Mouse (Mus musculus) G1E (cell line): Measurements from ENCODE around the gene Pik3r1. TPM values are rescaled to one million over a fixed set of nuclear protein-coding genes. Genes with fewer than 3 reads are reported as not detected.

Experiments
- ATAC-seq: 2 replicates; pipeline ENCODE4 v1.8.0; 2016; ENCODE audit warnings: mild to moderate bottlenecking; ENCODE audit not compliant: insufficient number of reproducible peaks, poor library complexity, low FRiP score, severe bottlenecking; ENCODE audit errors: extremely low read depth
- DNase-seq: peaks from one replicate; pipeline ENCODE4 v3.0.0; 2012; ENCODE audit warnings: low spot score
- H3K27me3 ChIP-seq: 2 replicates; pipeline ENCODE4 v1.6.1; 2012; ENCODE audit warnings: mild to moderate bottlenecking, low read length, inconsistent platforms; ENCODE audit not compliant: insufficient read depth
- H3K36me3 ChIP-seq: replicated peaks from 2 replicates; pipeline ENCODE3; 2012; ENCODE audit warnings: mild to moderate bottlenecking, inconsistent platforms
- H3K4me1 ChIP-seq: 2 replicates; pipeline ENCODE4 v1.6.1; 2012; ENCODE audit warnings: low read depth, low read length, inconsistent platforms, mixed read lengths; ENCODE audit not compliant: insufficient read depth
- H3K4me3 ChIP-seq: 2 replicates; pipeline ENCODE4 v1.5.1; 2012; ENCODE audit warnings: low read depth, mild to moderate bottlenecking, inconsistent platforms, low read length, moderate library complexity, mixed read lengths
- H3K9me3 ChIP-seq: replicated peaks from 2 replicates; pipeline ENCODE4 v1.6.1; 2012; ENCODE audit warnings: inconsistent platforms
- CTCF ChIP-seq: IDR thresholded peaks from 2 replicates; pipeline ENCODE4 v1.5.1; 2012; ENCODE audit warnings: low read depth, low read length, inconsistent platforms, mixed read lengths
- GATA1 ChIP-seq: IDR thresholded peaks from 2 replicates; pipeline ENCODE4 v1.6.1; 2012; ENCODE audit warnings: borderline replicate concordance, low read length, inconsistent platforms, mixed read lengths
- GATA2 ChIP-seq: IDR thresholded peaks from 2 replicates; pipeline ENCODE4 v1.6.1; 2012; ENCODE audit warnings: low read depth, low read length, inconsistent platforms, borderline replicate concordance
- POLR2AphosphoS5 ChIP-seq: IDR thresholded peaks from 2 replicates; pipeline ENCODE4 v1.6.1; 2012; ENCODE audit warnings: low read depth, low read length, inconsistent platforms; ENCODE audit not compliant: insufficient replicate concordance
- TAL1 ChIP-seq: conservative IDR thresholded peaks from 2 replicates; pipeline ENCODE4 v1.6.1; 2012; ENCODE audit warnings: low read depth, low read length, inconsistent platforms, mixed read lengths
- polyA plus RNA-seq: library from polyadenylated mRNA; stranded (reverse); fragments of >175 nt; gene quantifications from 2 replicates; pipeline ENCODE4 v1.2.3, GENCODE M21; 2012
- total RNA-seq, 2 experiments: library from RNA; stranded (forward) in 1 of 2; stranded (reverse) in 1 of 2; fragments of 200-1000 nt in 1 of 2; fragments of >200 nt in 1 of 2; fragmentation: Nextera tagmentation in 1 of 2; gene quantifications; 2 replicates each; pipeline ENCODE4 v1.2.3; 2014 to 2017

Gene Pik3r1
- total and polyA plus RNA-seq, 3 experiments: 9.3 to 150 (median 111) TPM

DNA sequence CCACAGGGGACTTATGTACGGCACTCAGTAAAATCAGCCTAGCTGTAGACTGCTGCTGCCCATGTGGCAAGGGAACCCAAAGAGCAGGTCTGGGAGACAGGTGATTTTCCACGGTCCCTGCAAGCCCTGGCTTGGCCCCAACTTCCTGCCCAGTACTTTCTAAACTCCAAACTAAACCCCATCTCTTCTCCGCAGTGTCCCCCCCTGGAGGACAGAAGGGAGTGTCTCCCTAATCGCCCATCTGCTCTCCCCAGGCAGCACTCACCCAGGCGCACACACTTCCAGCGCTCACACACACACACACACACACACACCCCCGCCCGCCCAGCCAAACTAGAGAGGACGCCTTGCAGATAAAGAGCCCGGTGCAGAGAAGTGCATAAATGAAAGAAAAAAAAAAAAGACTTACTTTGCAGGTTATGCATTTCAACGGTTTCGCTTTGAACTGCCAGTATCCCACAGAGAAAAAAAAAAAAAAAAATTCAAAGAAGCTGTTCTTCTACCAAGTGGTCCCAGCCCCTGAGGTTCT, 74.0 kb downstream of the Pik3r1 start:
- Histone ChIP-seq H3K27me3 (no peaks in the 10 kb centered on the region), H3K4me1 (peaks cover 64% of the 10 kb centered on the region), H3K9me3 (no peaks in the 10 kb centered on the region), H3K4me3 (peak overlapping the region; percentile 70), H3K36me3 (peaks cover 44% of the 10 kb centered on the region)
- DNase-seq (peak; percentile 63), ATAC-seq (peak; percentile 76)
- TF ChIP-seq GATA2 (no peak), TAL1 (no peak), GATA1 (no peak), POLR2AphosphoS5 (no peak), CTCF (no peak)

DNA sequence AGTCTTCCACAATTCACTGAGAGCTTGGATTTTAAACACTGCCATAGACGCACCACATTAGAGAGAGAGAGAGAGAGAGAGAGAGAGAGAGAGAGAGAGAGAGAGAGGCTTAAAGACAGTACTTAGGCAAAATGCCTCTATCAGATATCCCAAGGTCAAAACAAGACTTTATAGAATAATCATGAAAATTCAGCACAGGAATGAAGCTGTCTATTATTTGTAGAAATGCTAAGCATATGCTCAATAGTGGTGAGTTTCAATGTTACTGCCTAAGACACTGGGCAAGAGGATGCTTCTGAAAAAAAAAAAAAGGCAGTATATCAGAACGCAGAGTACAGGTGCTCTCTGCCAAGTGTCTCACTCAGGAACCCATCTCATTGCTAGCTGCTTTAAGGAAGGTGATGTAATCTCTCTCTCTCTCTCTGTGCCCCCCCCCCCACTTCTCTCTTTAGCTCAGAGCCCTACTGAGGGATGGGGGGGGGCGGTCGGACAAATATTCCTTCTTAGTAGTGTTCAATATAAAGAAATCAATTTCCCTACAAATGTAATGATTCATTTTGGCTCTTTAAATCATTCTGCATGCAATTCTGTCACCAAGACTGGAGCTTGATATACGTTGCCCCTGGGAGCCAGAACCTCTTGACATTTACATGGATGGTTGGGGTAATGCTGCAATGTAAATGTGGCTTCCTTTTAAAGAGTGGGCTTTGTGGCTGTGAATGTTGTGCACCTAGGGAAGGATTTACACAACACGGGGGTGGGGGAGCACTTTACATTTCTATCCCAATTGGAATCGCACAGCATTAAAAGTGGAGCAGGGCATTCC, 74.9 kb downstream of the Pik3r1 start:
- no peak for ATAC-seq
- H3K4me3 ChIP-seq: peak overlapping the region; percentile 35; the same call in 1 of the 2 replicates
- H3K4me1 ChIP-seq: peaks cover 62% of the 10 kb centered on the region

DNA sequence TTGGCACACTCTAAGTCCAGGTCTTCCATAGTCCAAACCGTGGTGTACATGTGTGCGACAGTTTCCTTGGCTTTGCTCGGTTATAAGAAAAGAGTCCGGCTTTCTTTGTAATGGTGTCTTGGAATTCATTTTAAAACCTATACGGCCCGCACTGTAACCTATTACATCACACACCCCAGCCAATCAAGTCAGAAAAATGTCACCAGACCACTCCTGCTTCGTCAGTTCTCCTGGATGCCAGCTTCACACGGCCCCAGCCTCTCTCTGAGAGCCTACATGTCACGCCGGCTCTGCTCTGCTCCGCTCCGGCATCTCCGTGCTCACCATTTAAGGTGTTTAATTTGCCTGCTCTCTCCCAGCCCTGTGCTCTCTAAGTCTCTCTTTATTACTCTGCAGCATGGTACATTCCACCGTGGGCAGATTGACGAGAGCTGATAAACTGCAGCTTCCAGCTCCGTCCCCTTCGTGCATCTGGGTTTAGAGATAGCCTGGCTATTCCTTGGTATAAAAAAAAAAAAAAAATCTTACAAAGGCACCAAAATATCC, 75.7 kb downstream of the Pik3r1 start:
- no peak for TF ChIP-seq GATA1
- no peak for TF ChIP-seq CTCF
- TF ChIP-seq TAL1: peak; percentile 59
- no peak for TF ChIP-seq POLR2AphosphoS5
- no peak for TF ChIP-seq GATA2
- no peaks in the 10 kb centered on the region for H3K9me3 ChIP-seq
- DNase-seq (peak; percentile 44), ATAC-seq (peak; percentile 59)
- H3K4me1 ChIP-seq: peaks cover 56% of the 10 kb centered on the region
- H3K4me3 ChIP-seq: peak overlapping the region; percentile 68
- no peaks in the 10 kb centered on the region for H3K27me3 ChIP-seq
- H3K36me3 ChIP-seq: peaks cover 43% of the 10 kb centered on the region

More for the DNA sequence above, 74.9 kb downstream of the Pik3r1 start:
- TF ChIP-seq GATA1 (no peak), POLR2AphosphoS5 (no peak), CTCF (no peak), TAL1 (no peak), GATA2 (no peak)
- H3K27me3 ChIP-seq: no peaks in the 10 kb centered on the region
- H3K9me3 ChIP-seq: no peaks in the 10 kb centered on the region
- peaks cover 43% of the 10 kb centered on the region for H3K36me3 ChIP-seq
- DNase-seq: no peak

DNA sequence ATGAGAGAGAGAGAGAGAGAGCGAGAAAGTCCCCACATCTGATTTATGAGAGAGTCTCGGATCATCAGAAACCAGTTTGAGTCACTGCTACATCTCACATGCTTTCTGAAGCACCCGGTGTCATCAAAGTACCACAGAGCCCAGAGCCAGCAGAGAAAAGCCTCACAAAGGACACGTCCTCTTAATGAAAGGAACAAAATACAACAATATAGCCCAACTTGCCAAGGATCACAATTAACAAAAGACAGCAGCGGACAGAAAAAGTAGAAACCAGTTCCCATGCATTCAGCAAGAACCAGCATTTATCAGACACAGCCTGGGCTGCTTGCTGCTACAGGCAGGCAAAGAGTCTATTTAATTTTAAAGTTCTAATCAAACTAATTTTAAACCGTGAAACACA, 76.3 kb downstream of the Pik3r1 start:
- ATAC-seq (no peak), DNase-seq (no peak)
- Histone ChIP-seq H3K9me3 (no peaks in the 10 kb centered on the region), H3K4me3 (no peak overlapping the region; the same call in 1 of the 2 replicates), H3K4me1 (peaks cover 55% of the 10 kb centered on the region), H3K36me3 (peaks cover 43% of the 10 kb centered on the region), H3K27me3 (no peaks in the 10 kb centered on the region)
- TF ChIP-seq GATA2 (no peak), CTCF (no peak), TAL1 (no peak), POLR2AphosphoS5 (no peak), GATA1 (no peak)

DNA sequence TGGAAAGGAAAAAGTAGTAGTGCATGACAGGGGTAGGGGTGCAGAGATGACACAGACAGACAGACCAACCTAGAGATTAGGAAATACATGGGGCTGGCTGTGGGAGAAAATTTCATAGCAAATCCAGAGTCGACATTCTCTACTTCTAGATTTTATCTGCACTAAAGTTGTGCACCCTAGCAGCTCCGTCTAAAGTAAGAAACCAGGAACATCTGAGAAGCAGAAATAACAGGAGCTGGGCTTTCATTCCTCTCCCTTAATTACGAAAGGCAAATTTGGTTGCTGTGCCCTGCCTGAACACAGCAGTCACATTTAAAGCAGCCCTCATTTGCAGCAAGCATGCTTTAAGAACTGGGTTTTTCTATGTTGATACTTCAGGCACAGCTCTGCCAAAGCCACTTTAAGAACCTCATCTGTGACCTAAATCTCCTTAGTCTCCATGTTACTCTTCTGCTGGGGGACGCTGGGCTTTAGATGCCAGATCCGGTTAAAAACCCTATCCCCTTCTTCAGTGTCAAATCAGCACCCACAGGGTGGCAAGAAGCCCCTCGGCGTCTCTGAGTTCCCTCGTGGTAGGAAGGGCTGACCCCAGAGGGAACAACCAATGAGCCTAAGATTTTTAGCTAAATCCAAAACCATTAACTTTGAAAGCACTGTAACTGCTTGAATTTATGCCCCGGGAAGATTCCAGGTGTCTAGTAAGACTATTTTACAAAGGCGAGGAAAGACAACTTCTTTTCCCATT, 76.9 kb downstream of the Pik3r1 start:
- Histone ChIP-seq H3K4me1 (peaks cover 50% of the 10 kb centered on the region), H3K4me3 (no peak overlapping the region; the same call in 1 of the 2 replicates), H3K27me3 (no peaks in the 10 kb centered on the region), H3K36me3 (peaks cover 44% of the 10 kb centered on the region), H3K9me3 (no peaks in the 10 kb centered on the region)
- DNase-seq: no peak
- no peak for TF ChIP-seq POLR2AphosphoS5
- TF ChIP-seq CTCF: no peak
- no peak for TF ChIP-seq TAL1
- no peak for TF ChIP-seq GATA1
- ATAC-seq: no peak

DNA sequence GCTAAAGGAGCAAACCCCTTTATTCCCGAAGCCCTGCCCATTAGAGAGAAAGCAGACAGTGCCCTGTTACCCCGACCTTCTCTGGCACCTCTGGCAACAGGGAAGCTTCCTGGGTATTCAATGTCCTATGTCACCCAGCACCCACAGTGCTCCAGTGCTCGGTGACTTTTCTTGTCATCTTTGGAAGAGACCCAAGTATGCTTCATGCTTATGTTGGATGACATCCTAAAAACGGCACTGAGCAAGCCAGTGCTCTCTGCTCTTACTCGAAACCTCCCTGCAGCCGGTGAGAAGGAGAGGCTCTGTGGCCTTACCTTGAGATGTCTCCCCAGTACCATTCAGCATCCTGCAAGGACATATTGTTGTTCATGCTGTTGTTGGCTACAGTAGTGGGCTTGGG, 77.8 kb downstream of the Pik3r1 start:
- ATAC-seq (no peak), DNase-seq (no peak)
- Histone ChIP-seq H3K27me3 (no peaks in the 10 kb centered on the region), H3K36me3 (peaks cover 53% of the 10 kb centered on the region), H3K4me3 (no peak overlapping the region), H3K4me1 (peaks cover 44% of the 10 kb centered on the region), H3K9me3 (no peaks in the 10 kb centered on the region)
- no peak for TF ChIP-seq TAL1
- no peak for TF ChIP-seq CTCF
- TF ChIP-seq GATA2: no peak
- no peak for TF ChIP-seq GATA1
- no peak for TF ChIP-seq POLR2AphosphoS5
